Comparison of ENCODE assay signal across 7 mouse cellular contexts in genomic region chr2:84826488-84827282, GRCm38 (mm10). TPM values are rescaled to one million over a fixed set of nuclear protein-coding genes. Genes with fewer than 3 reads are reported as not detected.
DNase-seq lines count a peak whose midpoint lies in the region; ATAC-seq and TF ChIP-seq lines count a peak whose summit lies in the region.

Gene Timm10 (plus strand): TSS chr2:84826997.

- H3K4me1 ChIP-seq in embryonic facial prominence, embryonic 13.5 days: peaks cover 18% of the 10 kb centered on the region
- H3K4me1 ChIP-seq in kidney, adult 2 months (ENCODE audit: control insufficient read depth, insufficient read depth, low read length): peaks cover 2% of the 10 kb centered on the region; the same call in 1 of the 2 replicates
- H3K4me1 ChIP-seq in limb, embryonic 12.5 days (replicated peaks): peaks cover 7% of the 10 kb centered on the region
- H3K4me1 ChIP-seq in midbrain, embryonic 15.5 days: peaks cover 20% of the 10 kb centered on the region
- peaks cover 5% of the 10 kb centered on the region; the same call in 1 of the 2 replicates for H3K4me1 ChIP-seq in spleen, adult 2 months (ENCODE audit: control insufficient read depth, insufficient read depth, insufficient read length)

- no peaks in the 10 kb centered on the region for H3K27me3 ChIP-seq in embryonic facial prominence, embryonic 13.5 days
- no peaks in the 10 kb centered on the region for H3K27me3 ChIP-seq in kidney, adult 2 months (replicated peaks; ENCODE audit: control insufficient read depth, insufficient read depth, low read length)
- H3K27me3 ChIP-seq in limb, embryonic 12.5 days: 0 out of 2 replicates have a peak, but pooled peaks cover 3% of the 10 kb centered on the region
- H3K27me3 ChIP-seq in midbrain, embryonic 15.5 days (replicated peaks): no peaks in the 10 kb centered on the region
- H3K27me3 ChIP-seq in spleen, adult 2 months (ENCODE audit: control insufficient read depth, insufficient read depth, low read length): no peaks in the 10 kb centered on the region; the same call in 1 of the 2 replicates

- H3K4me3 ChIP-seq in embryonic facial prominence, embryonic 13.5 days: peak within 1 kb of the TSS; percentile 90
- peak within 1 kb of the TSS; percentile 78 for H3K4me3 ChIP-seq in kidney, adult 2 months (ENCODE audit: insufficient read depth, low read depth, low read length)
- peak within 1 kb of the TSS; percentile 79 for H3K4me3 ChIP-seq in limb, embryonic 12.5 days (replicated peaks)
- peak within 1 kb of the TSS; percentile 74 for H3K4me3 ChIP-seq in midbrain, embryonic 15.5 days
- peak within 1 kb of the TSS; percentile 96 for H3K4me3 ChIP-seq in spleen, adult 2 months (ENCODE audit: extremely low read depth, insufficient read depth, insufficient read length)

- peaks cover 13% of the 10 kb centered on the region for H3K36me3 ChIP-seq in embryonic facial prominence, embryonic 13.5 days
- no peaks in the 10 kb centered on the region for H3K36me3 ChIP-seq in kidney, adult 2 months (ENCODE audit: control insufficient read depth, insufficient read depth, low read length)
- peaks cover 15% of the 10 kb centered on the region; the same call in 1 of the 2 replicates for H3K36me3 ChIP-seq in limb, embryonic 12.5 days
- H3K36me3 ChIP-seq in midbrain, embryonic 15.5 days (replicated peaks): peaks cover 8% of the 10 kb centered on the region
- no peaks in the 10 kb centered on the region; the same call in 1 of the 2 replicates for H3K36me3 ChIP-seq in spleen, adult 2 months (ENCODE audit: control insufficient read depth, insufficient read depth, low read length)

- peak; percentile 83 for ATAC-seq in embryonic facial prominence, embryonic 13.5 days (ENCODE audit: insufficient number of reproducible peaks, insufficient read depth, low FRiP score, low TSS enrichment, low read depth)
- ATAC-seq in limb, embryonic 12.5 days (ENCODE audit: insufficient number of reproducible peaks, insufficient read depth, low FRiP score, low TSS enrichment, low read depth): peak; percentile 87
- peak; percentile 94 for ATAC-seq in midbrain, embryonic 15.5 days (replicated peaks)

- H3K4me2 ChIP-seq in embryonic facial prominence, embryonic 13.5 days: peak within 1 kb of the TSS; percentile 93
- H3K4me2 ChIP-seq in limb, embryonic 12.5 days: peak within 1 kb of the TSS; percentile 99
- H3K4me2 ChIP-seq in midbrain, embryonic 15.5 days: peak within 1 kb of the TSS; percentile 99

- no peaks in the 10 kb centered on the region for H3K9me3 ChIP-seq in embryonic facial prominence, embryonic 13.5 days
- no peaks in the 10 kb centered on the region for H3K9me3 ChIP-seq in limb, embryonic 12.5 days
- H3K9me3 ChIP-seq in midbrain, embryonic 15.5 days: no peaks in the 10 kb centered on the region

- H3K27ac ChIP-seq in embryonic facial prominence, embryonic 13.5 days: peak within 1 kb of the TSS; percentile 45
- peak within 1 kb of the TSS; percentile 19 for H3K27ac ChIP-seq in kidney, adult 2 months (ENCODE audit: insufficient read depth, low read depth, low read length)
- H3K27ac ChIP-seq in limb, embryonic 12.5 days: peak within 1 kb of the TSS; percentile 68; the same call in 1 of the 2 replicates
- H3K27ac ChIP-seq in midbrain, embryonic 15.5 days: peak within 1 kb of the TSS; percentile 72
- no peak within 1 kb of the TSS; the same call in 1 of the 2 replicates for H3K27ac ChIP-seq in spleen, adult 2 months (ENCODE audit: insufficient read depth, low read length)

- DNase-seq in adrenal gland, postnatal 36 days: peak; percentile 87
- DNase-seq in heart, adult 18-20 months: peak; percentile 88 to 94
- peak; percentile 97 for DNase-seq in kidney, adult 2 months
- DNase-seq in spleen, adult 2 months (ENCODE audit: low read depth in 1 of 2, low spot score in 2 of 2): peak; percentile 63 to 82

- peak within 1 kb of the TSS; percentile 76 for H3K9ac ChIP-seq in embryonic facial prominence, embryonic 13.5 days
- H3K9ac ChIP-seq in limb, embryonic 12.5 days (replicated peaks): peak within 1 kb of the TSS; percentile 72
- peak within 1 kb of the TSS; percentile 66 for H3K9ac ChIP-seq in midbrain, embryonic 15.5 days

- TF ChIP-seq CTCF in kidney, adult 2 months (conservative IDR thresholded peaks at IDR 0.05; ENCODE audit: insufficient read depth, insufficient read length, low read depth, low read length): no peak
- TF ChIP-seq CTCF in spleen, adult 2 months (IDR thresholded peaks at IDR 0.05; ENCODE audit: extremely low read depth, insufficient read depth, insufficient read length, insufficient replicate concordance): no peak

- no peak for TF ChIP-seq POLR2A in kidney, adult 2 months (IDR thresholded peaks at IDR 0.05; ENCODE audit: low read depth, low read length)
- TF ChIP-seq POLR2A in spleen, adult 2 months (IDR thresholded peaks at IDR 0.05; ENCODE audit: low read depth, low read length): no peak

- under 1% methylated on average over 34 of the region's 34 CpGs for WGBS in embryonic facial prominence, embryonic 13.5 days
- under 1% methylated on average over 34 of the region's 34 CpGs for WGBS in kidney, adult 2 months
- WGBS in limb, embryonic 12.5 days: under 1% methylated on average over 34 of the region's 34 CpGs
- under 1% methylated on average over 34 of the region's 34 CpGs for WGBS in midbrain, embryonic 15.5 days
- WGBS in spleen, adult 2 months: under 1% methylated on average over 34 of the region's 34 CpGs

RNA-seq across cellular contexts. Expression of gene Timm10, which starts in this region (rescaled TPM):
- total RNA-seq in adrenal gland, postnatal 36 days (2021): 10 to 100 TPM; 46.2 to 51.4 TPM
- 40.4 and 47.6 TPM in 2 replicates for polyA plus RNA-seq in embryonic facial prominence, embryonic 13.5 days (2015; fragmentation: Nextera tagmentation; extraction: Ambion mirVana)
- total RNA-seq in heart, adult 18-20 months (2021): 100 to 1,000 TPM; 109 to 146 TPM
- polyA plus RNA-seq in kidney, adult 2 months (2012; rRNA removed): 62.2 and 90.3 TPM in 2 replicates
- polyA plus RNA-seq in limb, embryonic 12.5 days (2016; fragmentation: Nextera tagmentation; extraction: Ambion mirVana): 38.8 and 43.3 TPM in 2 replicates
- 70.1 and 82.8 TPM in 2 replicates for polyA plus RNA-seq in midbrain, embryonic 15.5 days (2015; fragmentation: Nextera tagmentation; extraction: Ambion mirVana)
- polyA plus RNA-seq in spleen, adult 2 months (2012; rRNA removed): 19.0 and 24.4 TPM in 2 replicates
